Mouse (Mus musculus): ENCODE measurements around the gene Kcnn1. TPM values are rescaled to one million over a fixed set of nuclear protein-coding genes. Genes with fewer than 3 reads are reported as not detected.

The Kcnn1 gene
- polyA plus RNA-seq, 1 experiment = 0.65 TPM

- H3K4me1 ChIP-seq (ENCODE audit: control insufficient read depth, insufficient read depth, insufficient read length) = peaks cover 40% of the 10 kb centered on the region; the same call in 1 of the 2 replicates
- no peak for DNase-seq (ENCODE audit: low read depth in 1 of 2, low spot score in 2 of 2)
These were observed 53.9 kb downstream of the Kcnn1 start for GRCm38 (mm10) chr8:70808955-70809701.

GRCm38 (mm10) chr8:70808239-70808638 is 54.8 kb downstream of the Kcnn1 start, which contains the start of gene Il12rb1:
Gene Il12rb1, plus strand, starts transcription at chr8:70808449.
- Histone ChIP-seq H3K27ac (ENCODE audit: insufficient read depth, low read length) (peak within 1 kb of the TSS; percentile 88), H3K4me1 (ENCODE audit: control insufficient read depth, insufficient read depth, insufficient read length) (peaks cover 40% of the 10 kb centered on the region; the same call in 1 of the 2 replicates), H3K4me3 (ENCODE audit: extremely low read depth, insufficient read depth, insufficient read length) (peak within 1 kb of the TSS; percentile 37; the same call in 1 of the 2 replicates), H3K36me3 (ENCODE audit: control insufficient read depth, insufficient read depth, low read length) (no peaks in the 10 kb centered on the region), H3K27me3 (ENCODE audit: control insufficient read depth, insufficient read depth, low read length) (no peaks in the 10 kb centered on the region)
- TF ChIP-seq CTCF (IDR thresholded peaks at IDR 0.05; ENCODE audit: extremely low read depth, insufficient read depth, insufficient read length, insufficient replicate concordance) (no peak), POLR2A (IDR thresholded peaks at IDR 0.05; ENCODE audit: low read depth, low read length) (no peak)
- 28% methylated on average over 5 of the region's 5 CpGs for WGBS
- no peak for DNase-seq (ENCODE audit: low read depth in 1 of 2, low spot score in 2 of 2)

More at GRCm38 (mm10) chr8:70808955-70809701, 53.9 kb downstream of the Kcnn1 start:
- TF ChIP-seq POLR2A (IDR thresholded peaks at IDR 0.05; ENCODE audit: low read depth, low read length) (no peak), CTCF (IDR thresholded peaks at IDR 0.05; ENCODE audit: extremely low read depth, insufficient read depth, insufficient read length, insufficient replicate concordance) (no peak)
- H3K27ac ChIP-seq (ENCODE audit: insufficient read depth, low read length) = no peak overlapping the region
- 55% methylated on average over 8 of the region's 8 CpGs for WGBS
- no peak overlapping the region for H3K4me3 ChIP-seq (ENCODE audit: extremely low read depth, insufficient read depth, insufficient read length)
- no peaks in the 10 kb centered on the region for H3K27me3 ChIP-seq (ENCODE audit: control insufficient read depth, insufficient read depth, low read length)
- H3K36me3 ChIP-seq (ENCODE audit: control insufficient read depth, insufficient read depth, low read length) = no peaks in the 10 kb centered on the region

GRCm38 (mm10) chr8:70807304-70807703 is 55.8 kb downstream of the Kcnn1 start:
- Histone ChIP-seq H3K4me3 (ENCODE audit: extremely low read depth, insufficient read depth, insufficient read length) (no peak overlapping the region), H3K27ac (ENCODE audit: insufficient read depth, low read length) (peak overlapping the region; percentile 88; the same call in 1 of the 2 replicates), H3K4me1 (ENCODE audit: control insufficient read depth, insufficient read depth, insufficient read length) (peaks cover 42% of the 10 kb centered on the region; the same call in 1 of the 2 replicates), H3K36me3 (ENCODE audit: control insufficient read depth, insufficient read depth, low read length) (no peaks in the 10 kb centered on the region), H3K27me3 (ENCODE audit: control insufficient read depth, insufficient read depth, low read length) (no peaks in the 10 kb centered on the region)
- DNase-seq (ENCODE audit: low read depth in 1 of 2, low spot score in 2 of 2) = no peak
- WGBS = 69% methylated on average over 1 of the region's 1 CpGs
- TF ChIP-seq CTCF (IDR thresholded peaks at IDR 0.05; ENCODE audit: extremely low read depth, insufficient read depth, insufficient read length, insufficient replicate concordance) (no peak), POLR2A (IDR thresholded peaks at IDR 0.05; ENCODE audit: low read depth, low read length) (no peak)

- peak overlapping the region; percentile 88 for H3K27ac ChIP-seq (ENCODE audit: insufficient read depth, low read length)
- H3K4me1 ChIP-seq (ENCODE audit: control insufficient read depth, insufficient read depth, insufficient read length) = peaks cover 46% of the 10 kb centered on the region; the same call in 1 of the 2 replicates
These were observed 56.5 kb downstream of the Kcnn1 start for GRCm38 (mm10) chr8:70806541-70806940.

GRCm38 (mm10) chr8:70804481-70805206 is 58.4 kb downstream of the Kcnn1 start, which contains the start of gene Mast3:
Gene Mast3, minus strand, starts transcription at chr8:70805054.
- Histone ChIP-seq H3K4me1 (ENCODE audit: control insufficient read depth, insufficient read depth, insufficient read length) (peaks cover 49% of the 10 kb centered on the region; the same call in 1 of the 2 replicates), H3K27me3 (ENCODE audit: control insufficient read depth, insufficient read depth, low read length) (no peaks in the 10 kb centered on the region), H3K36me3 (ENCODE audit: control insufficient read depth, insufficient read depth, low read length) (no peaks in the 10 kb centered on the region), H3K27ac (ENCODE audit: insufficient read depth, low read length) (peak within 1 kb of the TSS; percentile 88), H3K4me3 (ENCODE audit: extremely low read depth, insufficient read depth, insufficient read length) (peak within 1 kb of the TSS; percentile 63)
- TF ChIP-seq CTCF (IDR thresholded peaks at IDR 0.05; ENCODE audit: extremely low read depth, insufficient read depth, insufficient read length, insufficient replicate concordance) (no peak), POLR2A (IDR thresholded peaks at IDR 0.05; ENCODE audit: low read depth, low read length) (peak; percentile 41)
- peak; percentile 54 to 89 for DNase-seq (ENCODE audit: low read depth in 1 of 2, low spot score in 2 of 2)
- WGBS = 1% methylated on average over 45 of the region's 45 CpGs

More at GRCm38 (mm10) chr8:70806541-70806940, 56.5 kb downstream of the Kcnn1 start:
- H3K4me3 ChIP-seq (ENCODE audit: extremely low read depth, insufficient read depth, insufficient read length) = no peak overlapping the region
- DNase-seq (ENCODE audit: low read depth in 1 of 2, low spot score in 2 of 2) = peak; percentile 45 to 83
- H3K27me3 ChIP-seq (ENCODE audit: control insufficient read depth, insufficient read depth, low read length) = no peaks in the 10 kb centered on the region
- 4% methylated on average over 4 of the region's 4 CpGs for WGBS
- H3K36me3 ChIP-seq (ENCODE audit: control insufficient read depth, insufficient read depth, low read length) = no peaks in the 10 kb centered on the region
- no peak for TF ChIP-seq POLR2A (IDR thresholded peaks at IDR 0.05; ENCODE audit: low read depth, low read length)
- no peak for TF ChIP-seq CTCF (IDR thresholded peaks at IDR 0.05; ENCODE audit: extremely low read depth, insufficient read depth, insufficient read length, insufficient replicate concordance)

DNA sequence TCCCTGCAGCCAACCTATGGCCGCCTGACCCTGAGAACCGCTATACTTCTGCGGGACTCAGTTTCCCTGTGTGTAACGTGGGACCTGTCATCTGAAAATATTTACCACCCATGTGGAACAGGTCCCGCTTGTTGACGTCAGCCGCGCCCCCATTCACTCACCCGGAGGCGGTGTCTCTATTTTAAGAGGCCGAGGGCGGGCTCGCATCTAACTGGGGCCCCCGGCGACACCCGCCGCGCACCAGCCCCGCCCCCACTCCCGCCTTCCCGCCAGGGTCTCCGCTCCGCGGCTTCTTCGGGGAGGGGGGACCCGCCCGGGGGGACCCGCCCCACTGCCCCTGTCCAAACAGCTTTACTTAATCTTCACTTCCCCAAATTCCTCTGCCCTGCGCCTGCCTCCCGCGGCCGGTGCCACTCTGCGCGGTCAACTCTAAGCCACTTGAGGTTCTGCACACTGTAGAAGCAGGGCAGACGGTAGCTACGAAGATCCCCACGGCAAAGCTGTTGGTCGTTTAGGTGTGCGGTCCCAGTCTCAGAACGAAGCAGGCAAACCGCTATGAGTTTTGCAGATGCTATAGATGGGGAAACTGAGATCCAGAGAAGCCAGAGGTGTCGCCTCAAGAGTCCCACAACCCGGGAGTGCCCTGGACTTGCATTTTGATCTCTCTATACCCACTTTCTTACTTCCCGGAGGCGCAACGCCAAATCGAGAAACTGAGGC is 59.1 kb downstream of the Kcnn1 start:
- peaks cover 44% of the 10 kb centered on the region; the same call in 1 of the 2 replicates for H3K4me1 ChIP-seq (ENCODE audit: control insufficient read depth, insufficient read depth, insufficient read length)
- H3K36me3 ChIP-seq (ENCODE audit: control insufficient read depth, insufficient read depth, low read length) = no peaks in the 10 kb centered on the region
- 3% methylated on average over 47 of the region's 47 CpGs for WGBS
- H3K27me3 ChIP-seq (ENCODE audit: control insufficient read depth, insufficient read depth, low read length) = no peaks in the 10 kb centered on the region
- TF ChIP-seq CTCF (IDR thresholded peaks at IDR 0.05; ENCODE audit: extremely low read depth, insufficient read depth, insufficient read length, insufficient replicate concordance) = no peak
- TF ChIP-seq POLR2A (IDR thresholded peaks at IDR 0.05; ENCODE audit: low read depth, low read length) = no peak
- peak overlapping the region; percentile 81 for H3K27ac ChIP-seq (ENCODE audit: insufficient read depth, low read length)
- DNase-seq (ENCODE audit: low read depth in 1 of 2, low spot score in 2 of 2) = peak; percentile 18 to 90
- peak overlapping the region; percentile 63 for H3K4me3 ChIP-seq (ENCODE audit: extremely low read depth, insufficient read depth, insufficient read length)
